Mouse (Mus musculus) heart, postnatal 14 days (tissue): ENCODE data around the gene Mgmt. TPM values are rescaled to one million over a fixed set of nuclear protein-coding genes. Genes with fewer than 3 reads are reported as not detected.

ENCODE experiments used
- DNase-seq, 2 experiments: peaks; one replicate each; pipeline ENCODE4 v3.0.0; 2021 to 2022
- intact Hi-C: fragments of 180-260 bp; cut with DNase I; formaldehyde crosslinking; loops from one replicate; pipeline ENCODE4 v1.15.1; 2025
- total RNA-seq, 2 experiments: library from RNA; stranded (reverse); gene quantifications; 2 replicates each; pipeline ENCODE4 v1.2.3; 2021

Gene Mgmt
- total RNA-seq, 2 experiments from 2014 or later, result 3.4 to 3.6 TPM

- intact Hi-C loops, result no loop called here
- DNase-seq, result no peak
These were observed 146.2 kb downstream of the Mgmt start for GRCm38 (mm10) chr7:137040646-137041045.

- intact Hi-C loops, result no loop called here
- no peak for DNase-seq
These were observed 152.5 kb downstream of the Mgmt start for GRCm38 (mm10) chr7:137046891-137047290.

- DNase-seq, result no peak
- intact Hi-C loops, result no loop called here
These were observed 153.9 kb downstream of the Mgmt start for GRCm38 (mm10) chr7:137048086-137048922.

- intact Hi-C loops, result no loop called here
- no peak for DNase-seq
These were observed 159.9 kb downstream of the Mgmt start for GRCm38 (mm10) chr7:137054343-137054742.

GRCm38 (mm10) chr7:137056126-137056525 is 161.7 kb downstream of the Mgmt start:
- DNase-seq, result no peak
- intact Hi-C loops, result loop anchor here (5.0 kb wide), 1 partner anchor 559 kb away; no protein-coding TSS in a partner anchor

- intact Hi-C loops, result loop anchor here (10.0 kb wide), 1 partner anchor 254 kb away; the partner anchor contains the start of gene Ebf3
- no peak for DNase-seq
These were observed 166.1 kb downstream of the Mgmt start for GRCm38 (mm10) chr7:137060488-137060887.

GRCm38 (mm10) chr7:137061109-137061508 is 166.7 kb downstream of the Mgmt start:
- intact Hi-C loops, result loop anchor here (10.0 kb wide), 1 partner anchor 254 kb away; the partner anchor contains the start of gene Ebf3
- no peak for DNase-seq

GRCm38 (mm10) chr7:137064255-137064654 is 169.8 kb downstream of the Mgmt start:
- no peak for DNase-seq
- intact Hi-C loops, result loop anchor here (10.0 kb wide), 1 partner anchor 251 kb away; the partner anchor contains the start of gene Ebf3

- intact Hi-C loops, result loop anchor here (10.0 kb wide), 1 partner anchor 249 kb away; the partner anchor contains the start of gene Ebf3
- DNase-seq, result no peak
These were observed 171.0 kb downstream of the Mgmt start for GRCm38 (mm10) chr7:137065408-137065807.

- intact Hi-C loops, result loop anchor here (10.0 kb wide), 1 partner anchor 249 kb away; the partner anchor contains the start of gene Ebf3
- DNase-seq, result no peak
These were observed 171.8 kb downstream of the Mgmt start for GRCm38 (mm10) chr7:137066211-137066610.

- intact Hi-C loops, result loop anchor here (10.0 kb wide), 1 partner anchor 248 kb away; the partner anchor contains the start of gene Ebf3
These were observed 172.6 kb downstream of the Mgmt start for GRCm38 (mm10) chr7:137066997-137067396.

GRCm38 (mm10) chr7:137067758-137068157 is 173.3 kb downstream of the Mgmt start:
- DNase-seq, result no peak
- intact Hi-C loops, result loop anchor here (10.0 kb wide), 1 partner anchor 247 kb away; the partner anchor contains the start of gene Ebf3

More at GRCm38 (mm10) chr7:137066997-137067396, 172.6 kb downstream of the Mgmt start:
- DNase-seq, result no peak

GRCm38 (mm10) chr7:137068796-137069195 is 174.4 kb downstream of the Mgmt start:
- DNase-seq, result peak; percentile 26 to 52
- intact Hi-C loops, result loop anchor here (10.0 kb wide), 1 partner anchor 246 kb away; the partner anchor contains the start of gene Ebf3

GRCm38 (mm10) chr7:137069768-137070167 is 175.4 kb downstream of the Mgmt start:
- peak; percentile 25 to 38 for DNase-seq
- intact Hi-C loops, result loop anchor here (10.0 kb wide), 1 partner anchor 245 kb away; the partner anchor contains the start of gene Ebf3

- intact Hi-C loops, result no loop called here
- no peak for DNase-seq
These were observed 176.9 kb downstream of the Mgmt start for GRCm38 (mm10) chr7:137071346-137071745.

GRCm38 (mm10) chr7:137073878-137074277 is 179.5 kb downstream of the Mgmt start:
- peak; percentile 41 to 53 for DNase-seq
- intact Hi-C loops, result no loop called here

GRCm38 (mm10) chr7:137074324-137074723 is 179.9 kb downstream of the Mgmt start:
- no peak for DNase-seq
- intact Hi-C loops, result no loop called here

- intact Hi-C loops, result no loop called here
- DNase-seq, result no peak
These were observed 180.9 kb downstream of the Mgmt start for GRCm38 (mm10) chr7:137075301-137075700.

- intact Hi-C loops, result loop anchor here (5.0 kb wide), 1 partner anchor 73 kb away; no protein-coding TSS in a partner anchor
- no peak for DNase-seq
These were observed 185.8 kb downstream of the Mgmt start for GRCm38 (mm10) chr7:137080171-137080570.

GRCm38 (mm10) chr7:137082171-137082570 is 187.8 kb downstream of the Mgmt start:
- intact Hi-C loops, result loop anchor here (5.0 kb wide), 1 partner anchor 75 kb away; no protein-coding TSS in a partner anchor
- peak in 1 of 2 experiments; percentile 9 for DNase-seq

- no peak for DNase-seq
- intact Hi-C loops, result loop anchor here (5.0 kb wide), 1 partner anchor 77 kb away; no protein-coding TSS in a partner anchor
These were observed 190.2 kb downstream of the Mgmt start for GRCm38 (mm10) chr7:137084651-137085050.
